Mouse (Mus musculus) cerebellum, adult (tissue): ENCODE results near the gene Cfap161.

Experiments
- ATAC-seq: cut with Nextera tagmentation; 2 replicates; pipeline ENCODE4 v1.9.2; 2017; ENCODE audit warnings: mild to moderate bottlenecking, moderate library complexity, mixed read lengths; ENCODE audit not compliant: insufficient number of reproducible peaks, low FRiP score, low TSS enrichment

The Cfap161 gene

GRCm38 (mm10) chr7:83794705-83795104 lies at the start of gene Cfap161:
Cfap161 (minus strand) TSS chr7:83794880.
- ATAC-seq: no peak

- ATAC-seq: no peak
Observed at GRCm38 (mm10) chr7:83842486-83843259, 48.0 kb upstream of the Cfap161 start.

GRCm38 (mm10) chr7:83840076-83840475 lies 45.4 kb upstream of the Cfap161 start:
- ATAC-seq: no peak

- ATAC-seq: no peak
Observed at GRCm38 (mm10) chr7:83838525-83839224, 44.0 kb upstream of the Cfap161 start.

GRCm38 (mm10) chr7:83829355-83829754 lies 34.7 kb upstream of the Cfap161 start:
- ATAC-seq: no peak

- ATAC-seq: no peak
Observed at GRCm38 (mm10) chr7:83827402-83828076, 32.9 kb upstream of the Cfap161 start.

GRCm38 (mm10) chr7:83826808-83827207 lies 32.1 kb upstream of the Cfap161 start:
- no peak for ATAC-seq

- no peak for ATAC-seq
Observed at GRCm38 (mm10) chr7:83821951-83822350, 27.3 kb upstream of the Cfap161 start.

GRCm38 (mm10) chr7:83816886-83817285 lies 22.2 kb upstream of the Cfap161 start:
- ATAC-seq: no peak

GRCm38 (mm10) chr7:83815646-83816045 lies 21.0 kb upstream of the Cfap161 start:
- no peak for ATAC-seq

GRCm38 (mm10) chr7:83813993-83814392 lies 19.3 kb upstream of the Cfap161 start:
- ATAC-seq: no peak

- no peak for ATAC-seq
Observed at GRCm38 (mm10) chr7:83813465-83813864, 18.8 kb upstream of the Cfap161 start.

GRCm38 (mm10) chr7:83813016-83813415 lies 18.3 kb upstream of the Cfap161 start:
- no peak for ATAC-seq

GRCm38 (mm10) chr7:83812581-83812980 lies 17.9 kb upstream of the Cfap161 start:
- no peak for ATAC-seq

- ATAC-seq: no peak
Observed at GRCm38 (mm10) chr7:83811916-83812315, 17.2 kb upstream of the Cfap161 start.

GRCm38 (mm10) chr7:83811461-83811860 lies 16.8 kb upstream of the Cfap161 start:
- ATAC-seq: no peak

- no peak for ATAC-seq
Observed at GRCm38 (mm10) chr7:83810141-83811100, 15.7 kb upstream of the Cfap161 start.

- no peak for ATAC-seq
Observed at GRCm38 (mm10) chr7:83809715-83810114, 15.0 kb upstream of the Cfap161 start.

GRCm38 (mm10) chr7:83809060-83809459 lies 14.4 kb upstream of the Cfap161 start:
- peak; percentile 95 for ATAC-seq

- ATAC-seq: no peak
Observed at GRCm38 (mm10) chr7:83806934-83807333, 12.3 kb upstream of the Cfap161 start.
